Mouse (Mus musculus) lung, postnatal 4 days (tissue): ENCODE data around the gene Syt10.
A peak's percentile ranks its signal among the peaks of the same experiment; 100 is the strongest.
"Not testable (repeated sequence)": the region's sequence is repeated elsewhere in the genome, so short reads cannot be mapped to it uniquely, and the experiment has no call there.

Experiments used
- DNase-seq, 2 experiments: peaks; one replicate each; pipeline ENCODE4 v3.0.0; 2021

Gene Syt10

GRCm38 (mm10) chr15:89841364-89842017 is at the start of gene Syt10:
Syt10 (minus strand) TSS chr15:89841860.
- DNase-seq: peak in 1 of 2 experiments; percentile 25

GRCm38 (mm10) chr15:89883799-89884198 is 42.1 kb upstream of the Syt10 start:
- no peak for DNase-seq

GRCm38 (mm10) chr15:89878981-89879380 is 37.3 kb upstream of the Syt10 start:
- no peak for DNase-seq

GRCm38 (mm10) chr15:89816098-89816497 is 25.6 kb downstream of the Syt10 start:
- no peak for DNase-seq

GRCm38 (mm10) chr15:89804478-89804877 is 37.2 kb downstream of the Syt10 start:
- no peak for DNase-seq

GRCm38 (mm10) chr15:89779928-89780327 is 61.7 kb downstream of the Syt10 start:
- no peak for DNase-seq

- not testable (repeated sequence) for DNase-seq
Observed at GRCm38 (mm10) chr15:89766016-89766415, 75.6 kb downstream of the Syt10 start.

- DNase-seq: no peak
Observed at GRCm38 (mm10) chr15:89733611-89734010, 108.0 kb downstream of the Syt10 start.
